Mouse (Mus musculus) liver, embryonic 14.5 days (tissue): ENCODE data around the gene Prkn. TPM values are rescaled to one million over a fixed set of nuclear protein-coding genes. Genes with fewer than 3 reads are reported as not detected.

ENCODE experiments used
- ATAC-seq: fragments of 200-750 bp; cut with Nextera tagmentation; 2 replicates; pipeline ENCODE4 v1.8.0; 2017; ENCODE audit warnings: moderate number of reproducible peaks, mild to moderate bottlenecking, moderate library complexity; ENCODE audit not compliant: insufficient read depth
- DNase-seq, 3 experiments: peaks; one replicate each; pipeline ENCODE4 v3.0.0-alpha.2; 2012 to 2013; ENCODE audit warnings: low read depth in 3 of 3, low spot score in 3 of 3
- H3K27ac ChIP-seq: fragments of 300-500 bp; sonication (generic); 2 replicates; pipeline ENCODE4 v1.5.1; 2014; ENCODE audit warnings: moderate library complexity, mild to moderate bottlenecking, control low read depth, inconsistent platforms
- H3K27me3 ChIP-seq: fragments of 300-500 bp; sonication (generic); 2 replicates; pipeline ENCODE4 v1.6.1; 2014; ENCODE audit warnings: mild to moderate bottlenecking, low read length, moderate library complexity; ENCODE audit not compliant: control insufficient read depth, insufficient read depth
- H3K36me3 ChIP-seq: fragments of 300-500 bp; sonication (generic); replicated peaks from 2 replicates; pipeline ENCODE4 v1.6.1; 2014; ENCODE audit warnings: low read depth; ENCODE audit not compliant: control insufficient read depth, insufficient read depth
- H3K4me1 ChIP-seq, 2 experiments: fragments of 200-500 bp in 1 of 2; fragments of 300-500 bp in 1 of 2; sonication (generic) in 1 of 2; replicated peaks; 2 replicates each; pipeline ENCODE4 v1.6.1; 2012 to 2014; ENCODE audit warnings: antibody characterized with exemption in 1 of 2, inconsistent platforms in 1 of 2, low read length in 1 of 2; ENCODE audit not compliant: control insufficient read depth in 2 of 2, insufficient read depth in 2 of 2
- H3K4me2 ChIP-seq: fragments of 300-500 bp; sonication (generic); 2 replicates; pipeline ENCODE4 v1.6.1; 2014; ENCODE audit warnings: low read depth, mild to moderate bottlenecking, control low read depth, moderate library complexity
- H3K4me3 ChIP-seq, 2 experiments: fragments of 200-500 bp in 1 of 2; fragments of 300-500 bp in 1 of 2; sonication (generic) in 1 of 2; 2 replicates each; pipeline ENCODE4 v1.5.1; 2012 to 2014; ENCODE audit warnings: low read depth in 2 of 2, low read length in 2 of 2, mild to moderate bottlenecking in 2 of 2, control low read depth in 1 of 2, inconsistent platforms in 1 of 2, moderate library complexity in 1 of 2; ENCODE audit not compliant: insufficient read depth in 1 of 2
- H3K9ac ChIP-seq: fragments of 300-500 bp; sonication (generic); replicated peaks from 2 replicates; pipeline ENCODE4 v1.6.1; 2014; ENCODE audit warnings: mild to moderate bottlenecking, control low read depth, moderate library complexity
- H3K9me3 ChIP-seq: fragments of 300-500 bp; sonication (generic); 2 replicates; pipeline ENCODE4 v1.6.1; 2016; ENCODE audit warnings: low read length, mixed read lengths; ENCODE audit not compliant: control insufficient read depth
- CTCF ChIP-seq: IDR thresholded peaks from 2 replicates; pipeline ENCODE4 v1.5.1; 2016; ENCODE audit warnings: antibody characterized with exemption, low read depth, control low read depth
- EP300 ChIP-seq: IDR thresholded peaks from 2 replicates; pipeline ENCODE4 v1.6.1; 2016; ENCODE audit warnings: antibody characterized with exemption, low read depth
- WGBS: fragments of 180-500 bp; shearing (Covaris S2); extraction: QIAGEN DNeasy Blood & Tissue Kit; methylation state at CpG from one replicate; pipeline ENCODE4 v1.1.7; 2014; ENCODE audit not compliant: insufficient replicate concordance; 5-methylcytosine and 5-hydroxymethylcytosine counted together
- polyA plus RNA-seq, 2 experiments: library from polyadenylated mRNA; depleted of rRNA in 1 of 2; stranded (reverse) in 1 of 2; unstranded in 1 of 2; fragments of >200 nt; fragmentation: Nextera tagmentation in 1 of 2; extraction: Ambion mirVana in 1 of 2; gene quantifications; 2 replicates each; pipeline versions ENCODE4 v1.2.1 to v1.2.3; 2012 to 2014

Prkn gene
- polyA plus RNA-seq, 2 experiments, result 0.17 to 0.61 TPM

DNA sequence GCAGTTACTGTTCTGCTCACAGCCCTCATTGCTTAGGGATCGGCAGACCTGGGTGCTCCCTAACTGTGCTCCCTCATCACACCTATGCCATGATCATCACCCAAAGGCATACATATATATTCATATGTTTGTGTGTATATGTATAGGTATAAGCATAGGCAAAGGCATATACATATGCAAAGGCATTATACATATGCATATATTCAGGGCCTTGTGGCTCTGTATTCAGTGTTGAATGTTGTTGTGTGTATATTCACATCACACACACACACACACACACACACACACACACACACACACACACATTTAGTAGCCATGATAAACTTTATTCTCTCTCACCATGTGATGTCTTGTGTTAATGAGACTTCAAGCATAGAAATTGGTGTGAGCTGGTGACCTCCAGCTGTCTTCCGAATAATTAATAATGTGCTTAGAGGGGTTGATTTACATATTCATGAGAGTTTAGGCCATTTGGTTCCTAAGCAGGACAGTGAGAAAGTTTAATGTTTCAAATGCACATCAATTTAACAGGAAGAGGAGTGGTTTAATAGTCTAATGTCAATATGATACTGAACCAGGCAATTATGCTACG, 804.8 kb downstream of the Prkn start:
- 62% methylated on average over 3 of the region's 3 CpGs for WGBS
- Histone ChIP-seq H3K4me3 (no peak overlapping the region), H3K36me3 (no peaks in the 10 kb centered on the region), H3K9ac (no peak overlapping the region), H3K9me3 (no peaks in the 10 kb centered on the region), H3K27ac (no peak overlapping the region), H3K27me3 (no peaks in the 10 kb centered on the region), H3K4me1 (no peaks in the 10 kb centered on the region), H3K4me2 (no peak overlapping the region)
- no peak for ATAC-seq
- no peak for TF ChIP-seq CTCF
- TF ChIP-seq EP300, result no peak
- no peak for DNase-seq

DNA sequence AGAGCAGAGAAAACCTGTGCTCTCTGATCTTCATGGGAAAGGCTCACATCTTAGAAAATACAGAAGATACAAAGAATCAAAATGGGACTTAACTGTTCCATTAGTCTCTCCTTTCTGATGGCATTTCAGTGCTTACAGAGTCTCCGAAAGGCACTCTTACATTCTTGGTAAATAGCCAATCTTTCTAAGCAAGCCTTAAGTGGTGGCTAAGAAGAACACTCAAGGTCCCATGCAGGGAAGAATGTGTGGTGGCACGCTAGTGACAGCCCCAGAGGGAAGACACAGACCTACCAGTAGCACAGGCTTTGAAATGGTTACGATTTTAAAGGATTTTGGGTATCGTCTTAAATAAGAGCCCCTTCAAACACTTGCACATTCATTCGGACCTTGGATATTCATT, 816.2 kb downstream of the Prkn start:
- no peak for DNase-seq
- TF ChIP-seq CTCF (no peak), EP300 (no peak)

GRCm38 (mm10) chr17:11656878-11657277, 816.7 kb downstream of the Prkn start:
- H3K27ac ChIP-seq, result no peak overlapping the region
- no peak overlapping the region for H3K4me2 ChIP-seq
- H3K9ac ChIP-seq, result no peak overlapping the region
- ATAC-seq (no peak), DNase-seq (no peak)
- H3K36me3 ChIP-seq, result no peaks in the 10 kb centered on the region
- H3K4me1 ChIP-seq, result no peaks in the 10 kb centered on the region
- 64% methylated on average over 3 of the region's 3 CpGs for WGBS
- H3K27me3 ChIP-seq, result no peaks in the 10 kb centered on the region
- TF ChIP-seq EP300 (no peak), CTCF (no peak)
- H3K9me3 ChIP-seq, result no peaks in the 10 kb centered on the region
- H3K4me3 ChIP-seq, result no peak overlapping the region

More for the DNA sequence above, 816.2 kb downstream of the Prkn start:
- H3K36me3 ChIP-seq, result no peaks in the 10 kb centered on the region
- H3K27ac ChIP-seq, result no peak overlapping the region
- H3K4me3 ChIP-seq, result no peak overlapping the region
- H3K4me1 ChIP-seq, result no peaks in the 10 kb centered on the region
- no peak overlapping the region for H3K9ac ChIP-seq
- H3K27me3 ChIP-seq, result no peaks in the 10 kb centered on the region
- ATAC-seq, result no peak
- H3K9me3 ChIP-seq, result no peaks in the 10 kb centered on the region
- 50% methylated on average over 5 of the region's 5 CpGs for WGBS
- H3K4me2 ChIP-seq, result no peak overlapping the region

DNA sequence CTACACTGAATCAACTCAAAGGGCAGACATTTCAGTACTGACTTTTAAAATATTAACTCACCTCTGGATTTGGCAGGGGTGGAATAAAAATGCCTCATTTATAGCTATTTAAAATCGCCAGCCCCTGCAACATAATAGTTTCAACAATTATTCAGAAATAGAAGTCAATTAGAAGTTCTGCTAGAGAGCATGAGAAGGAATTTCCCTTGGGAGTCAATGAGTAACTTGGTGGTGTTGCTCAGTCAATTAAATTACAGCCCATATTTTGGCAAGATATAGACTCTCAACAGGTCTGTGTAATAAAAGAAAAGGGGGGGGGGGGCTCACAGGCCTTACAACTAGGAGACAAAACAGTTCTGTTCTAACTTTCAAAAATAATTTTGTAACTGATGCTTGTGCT, 821.7 kb downstream of the Prkn start:
- H3K4me3 ChIP-seq, result no peak overlapping the region
- TF ChIP-seq CTCF, result no peak
- TF ChIP-seq EP300, result no peak
- H3K9me3 ChIP-seq, result no peaks in the 10 kb centered on the region
- 45% methylated on average over 1 of the region's 1 CpGs for WGBS
- H3K36me3 ChIP-seq, result no peaks in the 10 kb centered on the region
- ATAC-seq, result no peak
- DNase-seq, result no peak
- no peak overlapping the region for H3K4me2 ChIP-seq
- no peaks in the 10 kb centered on the region for H3K27me3 ChIP-seq
- H3K9ac ChIP-seq, result no peak overlapping the region
- no peaks in the 10 kb centered on the region for H3K4me1 ChIP-seq
- no peak overlapping the region for H3K27ac ChIP-seq

DNA sequence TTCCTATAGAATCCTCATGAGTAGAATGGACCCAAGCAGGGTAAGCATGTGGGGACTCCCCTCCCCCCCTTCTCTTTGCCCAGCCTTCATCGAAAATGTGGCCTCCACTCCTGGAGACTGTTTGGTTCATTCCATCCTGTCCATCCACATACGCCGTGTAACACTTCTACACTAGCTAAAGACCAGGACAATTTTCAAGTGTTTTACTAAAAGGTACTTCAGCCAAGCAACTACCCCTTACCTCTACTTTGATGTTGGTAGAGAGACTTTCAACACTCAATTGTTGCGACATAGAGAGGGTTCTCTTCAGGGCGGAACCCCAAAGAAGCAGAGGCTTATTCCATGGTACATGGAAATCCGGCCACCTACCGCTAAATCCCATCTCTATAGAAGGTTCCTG, 823.3 kb downstream of the Prkn start:
- no peak for ATAC-seq
- TF ChIP-seq EP300 (no peak), CTCF (no peak)
- H3K9ac ChIP-seq, result no peak overlapping the region
- no peaks in the 10 kb centered on the region for H3K4me1 ChIP-seq
- H3K9me3 ChIP-seq, result no peaks in the 10 kb centered on the region
- no peaks in the 10 kb centered on the region for H3K36me3 ChIP-seq
- H3K4me2 ChIP-seq, result no peak overlapping the region
- no peaks in the 10 kb centered on the region for H3K27me3 ChIP-seq
- WGBS, result 65% methylated on average over 7 of the region's 7 CpGs
- no peak overlapping the region for H3K27ac ChIP-seq
- DNase-seq, result no peak
- no peak overlapping the region for H3K4me3 ChIP-seq
